Mouse (Mus musculus) heart, postnatal 25 days (tissue): ENCODE results near the gene Tiam1. TPM values are rescaled to one million over a fixed set of nuclear protein-coding genes. Genes with fewer than 3 reads are reported as not detected.

Experiments
- DNase-seq: peaks from one replicate; pipeline ENCODE4 v3.0.0; 2022; ENCODE audit warnings: low spot score
- intact Hi-C: fragments of 180-260 bp; cut with DNase I; formaldehyde crosslinking; loops from one replicate; pipeline ENCODE4 v1.15.1; 2025
- total RNA-seq, 2 experiments: library from RNA; stranded (reverse); gene quantifications; 2 replicates each; pipeline ENCODE4 v1.2.3; 2021

Tiam1 gene
- total RNA-seq, 2 experiments from 2014 or later: 6.7 to 7.8 TPM

DNA sequence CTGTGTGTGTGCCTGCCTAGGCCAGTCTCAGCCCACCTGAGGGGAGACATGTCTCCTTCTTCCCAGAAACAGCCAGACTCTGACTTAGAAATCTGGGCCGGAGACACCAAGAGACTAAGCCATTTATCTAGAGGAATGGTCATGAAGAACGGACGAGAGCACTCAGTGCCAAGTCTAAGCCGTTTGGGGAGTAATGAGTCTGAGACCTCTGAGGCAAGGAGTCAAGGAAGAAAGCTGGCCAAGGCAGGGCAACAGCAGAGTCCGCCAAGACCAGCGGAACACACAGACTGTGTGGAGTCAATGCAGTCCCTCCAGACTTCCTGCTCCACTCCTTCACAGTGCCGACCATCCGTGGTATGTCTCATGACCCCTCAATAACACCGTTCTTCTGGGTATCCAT is 129.0 kb downstream of the Tiam1 start:
- DNase-seq: peak; percentile 44
- intact Hi-C loops: no loop called here

DNA sequence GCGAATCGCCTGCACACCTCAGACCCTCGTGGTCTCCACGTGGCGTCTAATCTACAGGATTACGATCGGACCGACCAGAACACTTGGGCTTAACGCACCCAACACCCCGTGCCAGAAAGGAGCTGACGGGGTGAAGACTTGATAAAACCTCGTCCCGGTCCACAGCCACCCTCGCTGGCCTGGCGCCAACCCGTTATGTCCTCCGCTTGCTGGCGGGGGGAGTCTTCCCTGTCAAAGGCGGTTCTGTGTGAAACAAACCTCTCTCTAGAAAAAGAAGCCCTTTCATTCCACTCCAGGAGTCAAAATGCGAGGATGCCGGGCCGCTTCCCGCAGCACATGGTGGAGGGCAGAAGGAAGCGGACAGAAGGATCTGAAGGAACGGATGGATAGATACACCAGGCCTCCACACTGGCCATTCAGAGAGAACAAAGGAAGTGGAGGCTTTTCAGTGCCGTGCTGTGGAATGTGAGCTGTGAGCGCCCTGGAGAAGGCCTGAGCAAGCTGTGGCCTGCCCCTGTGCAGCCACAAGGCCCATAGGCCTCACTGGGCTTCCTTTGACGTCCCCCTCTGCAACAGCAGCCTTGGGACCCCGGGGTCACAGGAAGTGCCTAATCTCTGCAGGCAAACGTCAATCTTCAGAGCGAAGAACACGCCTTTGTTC is 131.9 kb downstream of the Tiam1 start:
- intact Hi-C loops: no loop called here
- no peak for DNase-seq

- intact Hi-C loops: no loop called here
- DNase-seq: no peak
Measured at GRCm38 (mm10) chr16:90008504-90008903, 135.1 kb downstream of the Tiam1 start.

DNA sequence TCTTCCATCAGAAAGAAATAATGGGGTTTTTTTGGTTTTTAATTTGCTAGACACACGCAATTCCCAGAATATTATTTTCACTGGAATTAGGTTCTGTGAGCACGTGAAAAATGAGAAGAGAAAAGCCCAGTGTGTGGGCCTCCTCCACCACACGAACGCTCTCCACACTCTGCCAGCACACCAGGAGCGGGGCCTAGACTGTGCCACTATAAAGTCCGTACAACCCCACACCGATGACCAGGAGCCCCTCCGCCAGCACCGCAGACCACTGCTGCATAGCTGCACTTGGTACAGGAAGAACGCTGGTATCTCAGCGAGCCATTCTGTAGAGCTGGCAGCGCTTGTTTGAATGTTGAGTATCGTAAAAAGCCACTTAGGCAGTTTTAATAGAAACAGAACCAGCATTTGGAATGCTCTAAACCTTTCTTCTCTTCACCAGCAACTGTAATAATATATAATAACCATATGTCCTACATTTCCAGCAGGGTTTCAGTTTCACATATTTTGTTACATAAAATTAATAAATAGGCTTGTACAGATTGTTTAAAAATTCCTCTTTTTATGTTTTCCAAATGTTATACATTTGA is 136.1 kb downstream of the Tiam1 start:
- intact Hi-C loops: no loop called here
- no peak for DNase-seq

DNA sequence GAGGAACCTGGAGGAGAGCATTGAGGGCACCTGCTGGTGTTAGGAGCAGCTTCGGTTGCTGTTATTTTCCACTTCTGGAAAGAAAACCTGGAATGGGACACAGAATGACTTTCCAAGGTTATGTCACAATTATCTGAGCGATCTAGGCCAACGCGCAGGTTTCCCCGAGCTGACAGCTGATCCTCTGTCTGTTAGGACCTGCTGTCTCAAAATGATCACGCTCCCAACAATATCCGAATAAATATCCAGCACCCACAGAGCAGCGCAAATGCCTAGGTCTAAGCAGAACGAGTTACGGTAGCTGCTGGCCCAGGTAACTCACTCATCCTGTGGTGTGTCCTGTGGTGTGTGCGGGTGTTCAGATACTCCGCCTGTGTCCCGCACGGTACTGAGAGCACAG is 140.0 kb downstream of the Tiam1 start:
- intact Hi-C loops: no loop called here
- no peak for DNase-seq

DNA sequence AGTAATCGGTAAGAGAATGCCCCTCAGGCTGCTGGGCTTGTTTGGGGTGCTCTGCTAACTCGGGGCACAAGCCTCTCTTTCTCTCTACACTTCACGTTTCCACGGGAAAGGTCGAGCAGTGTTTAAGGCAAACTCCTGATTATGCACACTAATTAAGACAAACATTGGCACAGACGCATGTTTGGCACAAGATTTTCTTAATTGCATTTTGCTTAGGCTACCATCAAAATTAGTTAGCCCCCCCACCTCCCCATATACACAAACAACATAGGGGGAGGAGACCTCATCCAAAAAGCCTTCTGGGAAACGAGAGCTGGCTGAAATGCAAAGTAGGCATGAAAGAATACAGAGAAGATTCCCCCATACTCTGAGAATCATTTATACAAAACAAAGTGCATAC is 148.4 kb downstream of the Tiam1 start:
- DNase-seq: no peak
- intact Hi-C loops: no loop called here

DNA sequence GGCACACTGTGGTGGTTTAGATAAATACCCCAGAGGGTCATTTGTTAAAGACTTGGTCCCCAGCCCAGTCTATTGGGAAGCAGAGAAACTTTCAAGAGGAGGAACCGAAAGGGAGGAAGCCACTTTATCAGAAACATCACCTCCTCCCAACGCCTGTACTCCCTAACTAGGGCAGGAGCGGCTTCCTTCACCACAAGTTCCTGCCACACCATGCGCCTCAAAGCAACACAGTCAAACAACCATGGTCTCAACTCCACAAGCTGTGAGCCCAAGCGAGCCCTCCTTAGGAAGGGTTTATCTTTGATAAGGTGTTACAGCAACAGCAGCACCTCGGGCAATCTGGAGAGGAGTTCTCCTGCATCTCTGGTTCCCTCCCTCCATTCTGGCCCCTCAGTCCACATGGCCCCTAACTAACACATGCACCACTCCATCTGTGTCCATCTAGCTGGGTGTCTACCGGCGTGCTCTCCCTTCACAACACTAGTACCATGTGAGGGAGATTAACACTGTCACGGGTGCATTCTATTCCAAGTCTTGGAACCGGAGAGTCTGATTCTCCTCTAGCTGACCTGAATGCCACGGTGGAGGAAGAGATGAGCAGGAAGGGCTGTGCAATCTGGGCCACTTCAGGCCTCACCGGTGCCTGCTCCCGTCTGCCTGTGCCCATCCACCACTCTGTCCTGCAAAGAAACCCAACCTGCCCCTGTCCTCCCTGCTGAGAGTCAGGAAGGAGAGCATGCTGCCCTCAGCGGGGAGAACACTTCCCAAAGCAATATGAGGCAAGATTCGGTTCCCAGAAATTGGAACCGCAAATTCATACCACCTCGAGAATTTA is 149.4 kb downstream of the Tiam1 start:
- intact Hi-C loops: loop anchor here (5.0 kb wide), 1 partner anchor 78 kb away; no protein-coding TSS in a partner anchor
- DNase-seq: no peak

GRCm38 (mm10) chr16:89993506-89993905 is 150.1 kb downstream of the Tiam1 start:
- intact Hi-C loops: loop anchor here (5.0 kb wide), 1 partner anchor 79 kb away; no protein-coding TSS in a partner anchor
- no peak for DNase-seq

DNA sequence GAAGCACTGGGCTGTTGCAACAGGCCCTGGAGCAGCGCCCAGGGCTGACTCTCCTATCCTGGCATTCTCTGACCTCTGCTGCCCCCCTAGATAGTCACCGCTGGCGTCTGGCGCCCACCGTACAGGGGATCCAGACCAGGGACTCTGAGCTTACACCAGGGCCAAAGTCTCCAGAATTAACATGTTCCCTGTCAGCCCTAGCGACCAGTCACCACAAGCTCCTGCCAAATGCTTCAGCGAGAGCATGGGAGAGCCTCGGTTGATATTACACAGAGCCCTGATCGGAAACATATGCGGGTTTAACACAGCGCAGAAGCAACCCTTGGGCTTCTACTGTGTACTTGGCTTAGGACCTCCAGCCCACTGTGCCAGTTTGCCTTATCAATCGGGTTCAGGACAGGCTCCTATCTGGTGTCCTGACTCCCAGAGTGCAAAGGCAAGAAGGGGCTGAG is 151.8 kb downstream of the Tiam1 start:
- peak; percentile 70 for DNase-seq
- intact Hi-C loops: loop anchor here (5.0 kb wide), 1 partner anchor 81 kb away; no protein-coding TSS in a partner anchor

DNA sequence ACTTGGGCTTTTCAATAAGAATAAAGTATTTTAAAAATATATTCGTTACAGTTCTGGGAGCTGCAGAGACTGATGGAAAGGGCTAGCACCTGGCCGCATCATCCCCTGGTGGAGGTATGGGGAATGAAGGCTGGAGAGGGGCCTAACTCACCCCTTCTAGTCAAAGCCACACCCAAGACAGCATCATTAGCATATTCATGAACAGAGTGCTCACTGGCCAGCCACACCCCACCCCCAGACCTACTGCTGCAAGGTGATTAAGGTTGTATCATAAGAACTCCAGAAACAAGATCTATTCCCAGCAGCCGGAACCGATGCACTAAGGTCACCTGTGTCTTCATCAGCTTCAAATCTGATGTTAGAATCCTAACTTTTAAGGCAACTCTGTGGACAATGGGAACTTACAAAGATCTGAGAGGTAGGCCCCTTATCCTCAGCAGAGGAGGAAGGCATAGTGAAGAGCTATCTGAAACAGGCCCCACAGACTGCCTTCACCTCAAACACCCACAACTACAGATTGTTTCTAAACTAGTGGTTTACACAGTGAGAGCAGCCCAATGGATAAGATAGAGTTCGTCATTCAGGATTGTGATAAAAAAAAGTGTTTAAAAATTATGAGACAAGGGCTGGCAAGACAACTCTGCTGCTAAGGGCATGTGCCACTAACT is 153.1 kb downstream of the Tiam1 start:
- intact Hi-C loops: loop anchor here (5.0 kb wide), 1 partner anchor 82 kb away; no protein-coding TSS in a partner anchor
- no peak for DNase-seq

DNA sequence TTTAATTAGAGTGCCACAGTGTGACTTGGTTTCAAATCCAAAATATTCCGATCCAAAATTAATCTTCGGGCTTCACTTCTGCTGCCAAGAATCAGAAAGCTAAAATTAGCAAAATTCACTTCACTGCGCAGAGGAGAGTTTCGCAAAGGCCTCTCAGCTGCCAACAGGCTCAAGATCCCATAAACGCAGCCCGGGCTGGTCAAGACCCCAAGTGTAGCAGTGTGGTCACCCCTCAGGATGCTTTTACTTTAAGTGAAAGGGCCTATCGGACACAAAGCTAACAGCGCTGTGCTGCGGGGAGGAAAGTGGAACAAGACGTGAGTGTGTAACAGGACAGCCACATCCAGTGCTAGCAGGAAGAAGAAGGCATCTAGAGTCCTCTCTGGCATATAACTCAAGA is 153.8 kb downstream of the Tiam1 start:
- DNase-seq: no peak
- intact Hi-C loops: loop anchor here (5.0 kb wide), 1 partner anchor 82 kb away; no protein-coding TSS in a partner anchor

- no peak for DNase-seq
- intact Hi-C loops: no loop called here
Measured at GRCm38 (mm10) chr16:89986672-89987362, 156.8 kb downstream of the Tiam1 start.

DNA sequence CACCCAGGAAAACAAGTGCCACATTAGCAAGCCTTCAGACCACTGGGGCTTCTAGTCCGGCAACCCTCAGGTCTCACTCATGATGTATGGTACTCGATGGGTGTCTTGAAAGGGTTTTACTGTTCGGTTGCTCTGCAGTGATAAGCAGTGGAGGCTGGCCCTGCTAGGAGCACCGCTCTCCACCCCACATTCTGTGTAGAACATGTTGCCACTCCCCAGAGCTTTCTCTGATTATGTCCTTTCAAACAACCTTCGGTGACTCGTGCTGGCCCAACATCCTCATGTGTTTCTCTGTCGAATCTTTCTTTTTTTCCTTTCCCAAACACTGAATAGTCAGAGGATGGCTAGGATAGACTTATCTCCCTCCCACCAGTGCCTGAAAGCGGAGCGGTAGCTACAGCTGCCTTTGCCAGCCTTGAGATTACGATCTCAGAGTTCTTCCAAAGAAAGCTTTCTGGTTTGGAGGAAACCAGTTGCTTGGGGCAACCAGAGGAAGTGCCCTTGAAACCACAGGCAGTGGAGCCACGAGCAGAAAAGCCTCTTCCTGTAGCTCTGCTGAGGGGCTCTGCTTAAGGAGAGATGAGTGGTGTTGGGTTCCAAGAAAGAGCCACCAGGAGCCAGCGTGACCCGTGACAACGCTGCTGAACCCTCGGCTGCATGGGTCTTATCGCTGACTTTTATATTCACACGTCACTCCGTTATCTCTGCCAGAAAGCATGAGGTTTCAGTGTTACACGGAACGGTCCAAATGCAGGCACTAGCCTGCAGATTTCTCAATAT is 157.7 kb downstream of the Tiam1 start:
- intact Hi-C loops: no loop called here
- DNase-seq: no peak

DNA sequence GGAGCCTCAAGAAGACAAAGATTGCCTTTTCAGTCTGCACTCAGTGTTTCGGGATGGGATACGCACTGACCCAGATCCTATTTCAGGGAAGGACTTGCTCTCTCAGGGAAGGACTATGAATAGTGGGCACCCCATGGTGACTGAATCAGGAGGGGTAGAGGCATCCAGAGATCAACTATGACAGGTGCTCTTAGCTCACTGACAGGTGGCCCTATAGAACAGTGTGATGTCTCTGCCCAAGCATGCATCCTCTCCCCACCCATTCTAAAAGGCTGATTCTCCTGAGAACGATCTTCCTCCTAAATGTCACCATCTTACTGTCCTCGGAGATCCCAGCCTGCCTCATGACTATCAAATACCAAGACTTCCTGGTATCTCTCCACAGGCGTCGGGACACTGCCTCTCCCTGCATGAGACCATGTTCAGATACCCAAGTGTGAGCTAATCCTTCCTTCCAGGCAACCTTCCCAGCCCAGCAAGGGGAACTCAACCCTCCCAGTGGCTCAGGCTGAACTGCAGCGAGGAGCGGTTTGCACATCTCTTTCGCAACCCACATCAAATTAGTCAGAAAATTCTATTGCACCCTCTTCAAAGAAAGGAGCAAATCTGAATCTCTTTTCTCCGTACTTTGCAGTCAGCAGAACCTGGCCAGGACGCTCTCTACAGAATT is 163.4 kb downstream of the Tiam1 start:
- DNase-seq: peak; percentile 58
- intact Hi-C loops: no loop called here

GRCm38 (mm10) chr16:89975441-89975840 is 168.1 kb downstream of the Tiam1 start:
- no peak for DNase-seq
- intact Hi-C loops: no loop called here

DNA sequence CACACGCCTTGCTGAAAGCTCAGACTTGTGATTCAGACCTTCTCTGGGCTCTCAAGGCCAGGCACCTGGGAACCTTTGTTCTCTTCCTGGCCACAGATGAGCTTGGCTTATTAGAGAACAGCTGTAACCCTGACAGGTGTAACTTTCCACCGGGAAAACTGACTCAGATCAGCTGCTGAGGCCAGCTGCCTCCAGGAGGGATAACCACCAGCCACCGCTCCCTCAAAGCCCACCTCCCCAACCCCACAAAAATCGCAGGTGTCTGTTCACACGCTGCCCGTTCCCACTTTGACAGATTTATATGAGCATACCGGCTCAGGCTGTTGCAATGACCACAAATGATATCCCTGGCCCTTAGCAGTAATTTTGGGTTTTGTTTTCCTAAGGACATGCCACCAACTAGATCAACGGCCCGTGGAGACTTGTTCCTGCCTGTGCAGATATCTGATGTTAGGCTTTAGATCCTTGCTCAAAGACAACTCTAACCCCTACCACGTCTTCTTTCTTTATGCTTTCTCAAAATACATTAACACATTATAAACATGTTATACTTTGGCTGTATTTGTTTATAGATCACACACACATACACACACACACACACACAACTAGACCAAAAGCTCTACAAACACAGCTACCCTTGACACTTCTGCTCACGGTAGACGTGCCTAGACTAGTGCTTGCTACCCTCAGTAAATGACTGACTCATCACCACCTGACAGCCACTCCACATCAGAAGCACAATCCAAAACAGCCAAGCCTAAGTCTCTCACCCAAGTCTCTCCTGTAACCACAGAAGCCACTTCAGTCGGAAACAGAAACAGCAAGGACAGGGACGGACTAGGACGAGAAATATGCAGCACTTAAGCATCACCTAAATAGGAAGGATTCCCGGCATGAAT is 169.5 kb downstream of the Tiam1 start:
- no peak for DNase-seq
- intact Hi-C loops: no loop called here

DNA sequence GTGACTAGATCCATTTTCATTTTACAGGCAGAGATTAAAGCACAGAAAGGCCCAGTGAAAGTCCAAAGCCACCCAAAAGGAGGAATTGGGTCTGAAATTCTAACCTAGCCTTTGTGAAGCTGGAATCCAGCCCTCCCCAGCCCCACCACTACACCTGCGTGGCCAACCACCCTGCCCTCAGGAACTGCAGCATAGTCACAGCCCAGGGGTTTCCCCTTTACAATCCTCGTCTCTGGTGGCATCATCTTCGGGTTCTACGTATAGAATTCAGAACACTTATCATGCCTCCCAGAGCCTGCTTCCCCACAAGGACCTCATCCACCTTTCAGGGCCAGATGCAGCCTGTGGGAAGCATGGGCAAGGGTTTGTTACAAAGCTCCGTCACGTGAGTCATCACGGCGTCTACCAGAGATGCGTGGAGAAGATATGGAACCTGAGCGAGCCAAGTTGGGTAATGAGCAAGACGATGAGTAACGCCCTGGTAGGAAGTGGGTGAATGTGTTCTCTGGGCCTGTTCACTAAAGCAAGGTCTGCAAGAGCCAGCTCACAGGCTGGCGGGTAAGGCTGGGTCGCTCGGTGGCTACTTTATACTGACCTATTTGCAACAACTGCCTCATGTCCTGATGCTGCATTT is 170.6 kb downstream of the Tiam1 start:
- intact Hi-C loops: no loop called here
- DNase-seq: no peak
